Comparison of ENCODE assay signal across 8 mouse cellular contexts in the genomic region with DNA sequence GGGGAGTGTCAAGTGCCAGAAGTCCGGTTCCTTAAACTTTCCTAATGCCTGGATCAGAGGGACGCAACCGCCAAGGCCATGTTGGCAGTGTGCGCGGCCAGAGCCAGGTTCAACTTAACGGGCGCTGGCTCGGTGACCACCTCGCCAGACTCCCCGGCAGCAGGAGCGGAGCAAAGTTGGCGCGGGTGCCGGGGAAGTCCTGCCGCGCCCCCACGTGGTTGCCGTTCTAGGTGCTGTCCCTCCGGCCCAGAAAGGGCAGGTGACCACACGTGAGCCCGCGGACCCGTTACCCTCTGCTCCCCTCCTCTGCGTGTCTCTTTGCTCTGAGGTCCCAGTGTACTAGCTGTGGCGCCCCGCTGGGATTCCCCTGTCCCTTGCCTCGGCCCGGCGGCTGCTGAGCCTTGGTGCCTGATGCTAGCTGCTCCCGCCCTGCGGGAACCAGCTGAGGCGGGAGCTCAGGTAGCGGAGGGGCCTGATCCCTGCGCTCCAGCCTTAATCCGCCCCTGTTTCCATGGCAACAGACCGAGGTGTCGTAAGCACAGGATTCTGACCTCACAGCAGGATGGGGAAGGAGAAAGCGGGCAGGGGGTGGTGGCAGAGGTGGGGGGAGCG. TPM values are rescaled to one million over a fixed set of nuclear protein-coding genes. Genes with fewer than 3 reads are reported as not detected.
DNase-seq lines count a peak whose midpoint lies in the region; ATAC-seq and TF ChIP-seq lines count a peak whose summit lies in the region.

No protein-coding gene starts in this region.

- under 1% methylated on average over 36 of the region's 39 CpGs for WGBS in forebrain, embryonic 11.5 days
- 1% methylated on average over 39 of the region's 39 CpGs for WGBS in liver, embryonic 13.5 days (ENCODE audit: insufficient replicate concordance)
- WGBS in olfactory bulb, adult 2 months = under 1% methylated on average over 39 of the region's 39 CpGs

- H3K4me1 ChIP-seq in bone marrow macrophage, adult 2 months (ENCODE audit: control insufficient read depth, insufficient read depth, low read length) = peaks cover 15% of the 10 kb centered on the region
- peaks cover 25% of the 10 kb centered on the region for H3K4me1 ChIP-seq in forebrain, embryonic 11.5 days (replicated peaks; ENCODE audit: control insufficient read depth, insufficient read depth, low read length)
- peaks cover 50% of the 10 kb centered on the region for H3K4me1 ChIP-seq in liver, embryonic 13.5 days (replicated peaks)
- H3K4me1 ChIP-seq in olfactory bulb, adult 2 months (ENCODE audit: control insufficient read depth, insufficient read depth, low read length) = peaks cover 23% of the 10 kb centered on the region

- DNase-seq in ovary, postnatal 36 days (ENCODE audit: low spot score) = peak; percentile 50
- DNase-seq in ovary, postnatal 10 days (ENCODE audit: low spot score) = no peak
- peak; percentile 81 for DNase-seq in forebrain, embryonic 11.5 days (ENCODE audit: low spot score)
- no peak for DNase-seq in liver, embryonic 13.5 days

- H3K36me3 ChIP-seq in forebrain, embryonic 11.5 days (ENCODE audit: control insufficient read depth, insufficient read depth, low read length) = no peaks in the 10 kb centered on the region
- no peaks in the 10 kb centered on the region for H3K36me3 ChIP-seq in liver, embryonic 13.5 days

- H3K9ac ChIP-seq in forebrain, embryonic 11.5 days (ENCODE audit: low read length) = peak overlapping the region; percentile 23
- H3K9ac ChIP-seq in liver, embryonic 13.5 days = no peak overlapping the region

- no peak for TF ChIP-seq CTCF in bone marrow macrophage, adult 2 months (IDR thresholded peaks at IDR 0.05; ENCODE audit: low read depth, low read length)
- no peak for TF ChIP-seq CTCF in olfactory bulb, adult 2 months (IDR thresholded peaks at IDR 0.05; ENCODE audit: insufficient read depth, low read depth, low read length)

- no peaks in the 10 kb centered on the region for H3K9me3 ChIP-seq in forebrain, embryonic 11.5 days (ENCODE audit: control insufficient read depth, low read length)
- H3K9me3 ChIP-seq in liver, embryonic 13.5 days (replicated peaks) = no peaks in the 10 kb centered on the region

- H3K4me3 ChIP-seq in bone marrow macrophage, adult 2 months (ENCODE audit: insufficient read depth, low read length) = peak overlapping the region; percentile 34
- H3K4me3 ChIP-seq in forebrain, embryonic 11.5 days (ENCODE audit: low read depth, low read length) = peak overlapping the region; percentile 38
- peak overlapping the region; percentile 61 for H3K4me3 ChIP-seq in liver, embryonic 13.5 days (replicated peaks)
- H3K4me3 ChIP-seq in olfactory bulb, adult 2 months (ENCODE audit: insufficient read depth, low read depth, low read length) = peak overlapping the region; percentile 38

- peak overlapping the region; percentile 65 for H3K4me2 ChIP-seq in forebrain, embryonic 11.5 days (ENCODE audit: low read depth, low read length, severe bottlenecking)
- peak overlapping the region; percentile 79 for H3K4me2 ChIP-seq in liver, embryonic 13.5 days

- H3K27me3 ChIP-seq in forebrain, embryonic 11.5 days (ENCODE audit: control insufficient read depth, insufficient read depth, low read length) = peaks cover 46% of the 10 kb centered on the region
- H3K27me3 ChIP-seq in liver, embryonic 13.5 days = peaks cover 92% of the 10 kb centered on the region

- no peak for TF ChIP-seq POLR2A in bone marrow macrophage, adult 2 months (IDR thresholded peaks at IDR 0.05; ENCODE audit: borderline replicate concordance, low read depth, low read length)
- TF ChIP-seq POLR2A in olfactory bulb, adult 2 months (IDR thresholded peaks at IDR 0.05; ENCODE audit: insufficient read depth, low read depth, low read length) = no peak

- no peak overlapping the region for H3K27ac ChIP-seq in bone marrow macrophage, adult 2 months (ENCODE audit: insufficient read depth, low read depth, low read length)
- no peak overlapping the region for H3K27ac ChIP-seq in forebrain, embryonic 11.5 days (ENCODE audit: low read depth, low read length)
- no peak overlapping the region for H3K27ac ChIP-seq in liver, embryonic 13.5 days
- H3K27ac ChIP-seq in olfactory bulb, adult 2 months (ENCODE audit: insufficient read depth, low read depth, low read length) = no peak overlapping the region

- ATAC-seq in forebrain, embryonic 11.5 days (replicated peaks; ENCODE audit: low FRiP score) = peak; percentile 35
- peak; percentile 37 for ATAC-seq in inflammation-experienced regulatory T-cells, adult 6 months
- ATAC-seq in liver, embryonic 13.5 days (ENCODE audit: low read depth) = no peak
- ATAC-seq in erythroid progenitor cell, adult 5-6 weeks (replicated peaks; ENCODE audit: low FRiP score, poor library complexity, severe bottlenecking) = no peak

RNA-seq across cellular contexts. Expression of a gene that starts 1.4 kb away (rescaled TPM):
- 0.91 and 1.6 TPM in 2 replicates for polyA plus RNA-seq in bone marrow macrophage, adult 2 months (2012; ENCODE audit: insufficient read depth, insufficient read length, missing spikeins)
- 1.0 and 1.1 TPM in 2 replicates for polyA plus RNA-seq in forebrain, embryonic 11.5 days (2014; fragmentation: Nextera tagmentation; extraction: Ambion mirVana)
- polyA plus RNA-seq in inflammation-experienced regulatory T-cells, adult 6 months (2017; shearing (Covaris generic)) = 1 to 10 TPM; 1.3 to 2.5 (median 2.2) TPM
- polyA plus RNA-seq in liver, embryonic 13.5 days (2015; fragmentation: Nextera tagmentation; extraction: Ambion mirVana) = 0.78 and 0.97 TPM in 2 replicates
- polyA plus RNA-seq in olfactory bulb, adult 2 months (2012; ENCODE audit: insufficient read depth, insufficient read length, low replicate concordance, missing spikeins) = not detected in 2 replicates
- 0.42 and 1.1 TPM in 2 replicates for total RNA-seq in erythroid progenitor cell, adult 5-6 weeks (2015; ENCODE audit: low replicate concordance)
- total RNA-seq in erythroid progenitor cell, adult 5-6 weeks (2017; ENCODE audit: low replicate concordance) = not detected in 2 replicates

RNA-seq across cellular contexts. Expression of a gene that starts 3.9 kb away (rescaled TPM):
- polyA plus RNA-seq in bone marrow macrophage, adult 2 months (2012; ENCODE audit: insufficient read depth, insufficient read length, missing spikeins) = 7.0 and 8.8 TPM in 2 replicates
- 21.8 and 24.0 TPM in 2 replicates for polyA plus RNA-seq in forebrain, embryonic 11.5 days (2014; fragmentation: Nextera tagmentation; extraction: Ambion mirVana)
- polyA plus RNA-seq in inflammation-experienced regulatory T-cells, adult 6 months (2017; shearing (Covaris generic)) = 10 to 100 TPM in 2 of 3 experiments, 1 to 10 TPM in 1; 4.0 to 15.3 (median 11.7) TPM
- polyA plus RNA-seq in liver, embryonic 13.5 days (2015; fragmentation: Nextera tagmentation; extraction: Ambion mirVana) = 13.8 and 15.8 TPM in 2 replicates
- polyA plus RNA-seq in olfactory bulb, adult 2 months (2012; ENCODE audit: insufficient read depth, insufficient read length, low replicate concordance, missing spikeins) = not detected in 2 replicates
- total RNA-seq in erythroid progenitor cell, adult 5-6 weeks (2015; ENCODE audit: low replicate concordance) = not detected in 2 replicates
- total RNA-seq in erythroid progenitor cell, adult 5-6 weeks (2017; ENCODE audit: low replicate concordance) = 1.1 and 6.3 TPM in 2 replicates

RNA-seq across cellular contexts. Expression of a gene that starts 16.3 kb away (rescaled TPM):
- 13.4 and 17.7 TPM in 2 replicates for polyA plus RNA-seq in bone marrow macrophage, adult 2 months (2012; ENCODE audit: insufficient read depth, insufficient read length, missing spikeins)
- polyA plus RNA-seq in forebrain, embryonic 11.5 days (2014; fragmentation: Nextera tagmentation; extraction: Ambion mirVana) = 32.7 and 34.4 TPM in 2 replicates
- polyA plus RNA-seq in inflammation-experienced regulatory T-cells, adult 6 months (2017; shearing (Covaris generic)) = 10 to 100 TPM; 27.9 to 36.4 (median 32.7) TPM
- 13.3 and 13.4 TPM in 2 replicates for polyA plus RNA-seq in liver, embryonic 13.5 days (2015; fragmentation: Nextera tagmentation; extraction: Ambion mirVana)
- not detected in 2 replicates for polyA plus RNA-seq in olfactory bulb, adult 2 months (2012; ENCODE audit: insufficient read depth, insufficient read length, low replicate concordance, missing spikeins)
- 4.2 and 15.1 TPM in 2 replicates for total RNA-seq in erythroid progenitor cell, adult 5-6 weeks (2015; ENCODE audit: low replicate concordance)
- 1.9 and 4.2 TPM in 2 replicates for total RNA-seq in erythroid progenitor cell, adult 5-6 weeks (2017; ENCODE audit: low replicate concordance)

RNA-seq across cellular contexts. Expression of a gene that starts 25.6 kb away (rescaled TPM):
- polyA plus RNA-seq in bone marrow macrophage, adult 2 months (2012; ENCODE audit: insufficient read depth, insufficient read length, missing spikeins) = not detected in 2 replicates
- 0.86 and 1.1 TPM in 2 replicates for polyA plus RNA-seq in forebrain, embryonic 11.5 days (2014; fragmentation: Nextera tagmentation; extraction: Ambion mirVana)
- under 1 TPM; 0.21 to 0.50 (median 0.38) TPM for polyA plus RNA-seq in inflammation-experienced regulatory T-cells, adult 6 months (2017; shearing (Covaris generic))
- 1.2 and 1.5 TPM in 2 replicates for polyA plus RNA-seq in liver, embryonic 13.5 days (2015; fragmentation: Nextera tagmentation; extraction: Ambion mirVana)
- not detected in 2 replicates for polyA plus RNA-seq in olfactory bulb, adult 2 months (2012; ENCODE audit: insufficient read depth, insufficient read length, low replicate concordance, missing spikeins)
- total RNA-seq in erythroid progenitor cell, adult 5-6 weeks (2015; ENCODE audit: low replicate concordance) = not detected in 2 replicates
- not detected in 2 replicates for total RNA-seq in erythroid progenitor cell, adult 5-6 weeks (2017; ENCODE audit: low replicate concordance)

Comparison
In these comparisons a context has a peak if more than half of its experiments do, and no peak if none do; other contexts are left out.
1. DNase-seq: peak in ovary, postnatal 36 days (single experiment) and forebrain, embryonic 11.5 days (single experiment); none in ovary, postnatal 10 days (single experiment) and liver, embryonic 13.5 days (single experiment).
2. ATAC-seq: peak in forebrain, embryonic 11.5 days (single experiment) and inflammation-experienced regulatory T-cells, adult 6 months (single experiment); none in liver, embryonic 13.5 days (single experiment) and erythroid progenitor cell, adult 5-6 weeks (single experiment).
3. RNA of a gene that starts 16.3 kb away (polyA plus RNA-seq): 32.7 to 34.4 TPM in forebrain, embryonic 11.5 days, 27.9 to 36.4 TPM in inflammation-experienced regulatory T-cells, adult 6 months, 13.4 to 17.7 TPM in bone marrow macrophage, adult 2 months and 13.3 to 13.4 TPM in liver, embryonic 13.5 days; not detected in olfactory bulb, adult 2 months; every median in the first group is over 10 times any median in the second.
4. Peak in every context shown above with its lines, with median percentiles within 50 percentile points of each other: H3K4me3 ChIP-seq.